In genomic region chr9:43034273-43034672, GRCm38 (mm10) we compare ENCODE assay signal across 26 mouse cellular contexts.
A peak's percentile ranks its signal among the peaks of the same experiment; 100 is the strongest.
DNase-seq lines count a peak whose midpoint lies in the region; ATAC-seq lines count a peak whose summit lies in the region.
"Had no signal": no experiment of that assay in that cellular context is flagged by ENCODE, and none has a peak within 500 bp of the region (broad histone marks: within the 10 kb centered on the region; RNA-seq: fewer than 3 reads in every experiment).

No protein-coding gene starts in this region.

- H3K9me3 ChIP-seq in kidney, embryonic 15.5 days (replicated peaks) = no peaks in the 10 kb centered on the region
- H3K9me3 ChIP-seq in lung, embryonic 16.5 days (ENCODE audit: control insufficient read depth, low read length) = no peaks in the 10 kb centered on the region
- H3K9me3 ChIP-seq: embryonic facial prominence, embryonic 15.5 days; forebrain, embryonic 10.5 days; G1E; heart, embryonic 10.5 days; hindbrain, embryonic 13.5 days had no signal

- no peak for ATAC-seq in kidney, embryonic 15.5 days (replicated peaks; ENCODE audit: low FRiP score)
- peak; percentile 56; the same call in 1 of the 2 replicates for ATAC-seq in lung, embryonic 16.5 days (ENCODE audit: low read depth)
- ATAC-seq: activated CD4-positive, CD25-positive, alpha-beta regulatory T cell, adult 4 months; CD4-positive, CD25-positive, alpha-beta regulatory T cell, adult 4 months; forebrain, embryonic 14.5 days; hindbrain, postnatal 0 days; Patski had no signal

- DNase-seq in kidney, postnatal 14 days = no peak
- DNase-seq in lung, postnatal 4 days = no peak
- DNase-seq in MEL-GATA-1-ER (ENCODE audit: extremely low read depth, low read depth) = peak; percentile 53
- DNase-seq in c-Kit-positive CD71-positive TER-119-positive erythroid progenitor cells, embryonic 14.5 days (ENCODE audit: low spot score) = no peak
- DNase-seq: adrenal gland, postnatal 14 days; B cell, adult 2 months; cerebellum, adult 18-20 months; cerebellum, adult 9-11 months; cerebellum, postnatal 36 days; gastrocnemius, adult 2 months; gastrocnemius, postnatal 25 days; heart, postnatal 10 days; heart, postnatal 4 days had no signal

- no peaks in the 10 kb centered on the region for H3K27me3 ChIP-seq in kidney, embryonic 15.5 days
- H3K27me3 ChIP-seq in lung, embryonic 16.5 days (ENCODE audit: control insufficient read depth, insufficient read depth, low read depth, low read length) = no peaks in the 10 kb centered on the region
- H3K27me3 ChIP-seq: embryonic facial prominence, embryonic 15.5 days; hindbrain, embryonic 13.5 days; Patski had no signal

- H3K36me3 ChIP-seq in kidney, embryonic 15.5 days = peaks cover 4% of the 10 kb centered on the region; the same call in 1 of the 2 replicates
- peaks cover 3% of the 10 kb centered on the region; the same call in 1 of the 2 replicates for H3K36me3 ChIP-seq in lung, embryonic 16.5 days (ENCODE audit: control insufficient read depth, insufficient read depth, low read length)
- H3K36me3 ChIP-seq: embryonic facial prominence, embryonic 15.5 days; forebrain, embryonic 10.5 days had no signal

- H3K27ac ChIP-seq in kidney, embryonic 15.5 days = 0 out of 2 replicates have a peak overlapping the region, but pooled peaks have one; percentile 76
- no peak overlapping the region for H3K27ac ChIP-seq in lung, embryonic 16.5 days (ENCODE audit: low read length)
- H3K27ac ChIP-seq: forebrain, embryonic 10.5 days; heart, embryonic 10.5 days; hindbrain, embryonic 13.5 days; hindbrain, postnatal 0 days had no signal

- no peak overlapping the region for H3K4me2 ChIP-seq in kidney, embryonic 15.5 days
- no peak overlapping the region for H3K4me2 ChIP-seq in lung, embryonic 16.5 days (ENCODE audit: low read depth, low read length)
- H3K4me2 ChIP-seq: embryonic facial prominence, embryonic 15.5 days; hindbrain, embryonic 13.5 days had no signal

- H3K4me3 ChIP-seq in kidney, embryonic 15.5 days (replicated peaks) = no peak overlapping the region
- no peak overlapping the region for H3K4me3 ChIP-seq in lung, embryonic 16.5 days (ENCODE audit: low read length)
- H3K4me3 ChIP-seq: embryonic facial prominence, embryonic 15.5 days; erythroblast, embryonic 14.5 days; forebrain, embryonic 10.5 days; gastrocnemius, adult 2 months; heart, embryonic 10.5 days; hindbrain, embryonic 13.5 days had no signal

- no peak overlapping the region for H3K9ac ChIP-seq in kidney, embryonic 15.5 days
- no peak overlapping the region for H3K9ac ChIP-seq in lung, embryonic 16.5 days (ENCODE audit: low read length)
- H3K9ac ChIP-seq: embryonic facial prominence, embryonic 15.5 days; hindbrain, embryonic 13.5 days had no signal

- peaks cover 30% of the 10 kb centered on the region for H3K4me1 ChIP-seq in kidney, embryonic 15.5 days
- H3K4me1 ChIP-seq in lung, embryonic 16.5 days (replicated peaks; ENCODE audit: control insufficient read depth, insufficient read depth, low read length) = peaks cover 26% of the 10 kb centered on the region
- H3K4me1 ChIP-seq: embryonic facial prominence, embryonic 15.5 days had no signal
